Mouse (Mus musculus): Measurements from ENCODE around the gene Kcnip4.

Gene Kcnip4

GRCm38 (mm10) chr5:48989145-48989659 lies 535.5 kb downstream of the Kcnip4 start:
- ATAC-seq (ENCODE audit: insufficient number of reproducible peaks, low FRiP score, low TSS enrichment) = no peak

- ATAC-seq (ENCODE audit: insufficient number of reproducible peaks, low FRiP score, low TSS enrichment) = no peak
These were observed 582.2 kb downstream of the Kcnip4 start for GRCm38 (mm10) chr5:48942378-48943088.

GRCm38 (mm10) chr5:48931881-48932280 lies 592.8 kb downstream of the Kcnip4 start:
- no peak for ATAC-seq (ENCODE audit: insufficient number of reproducible peaks, low FRiP score, low TSS enrichment)

- ATAC-seq (ENCODE audit: insufficient number of reproducible peaks, low FRiP score, low TSS enrichment) = no peak
These were observed 634.5 kb downstream of the Kcnip4 start for GRCm38 (mm10) chr5:48890216-48890615.

- peak; percentile 72 for ATAC-seq (ENCODE audit: insufficient number of reproducible peaks, low FRiP score, low TSS enrichment)
These were observed 635.1 kb downstream of the Kcnip4 start for GRCm38 (mm10) chr5:48889395-48890194.

GRCm38 (mm10) chr5:48878081-48878480 lies 646.6 kb downstream of the Kcnip4 start:
- ATAC-seq (ENCODE audit: insufficient number of reproducible peaks, low FRiP score, low TSS enrichment) = no peak

GRCm38 (mm10) chr5:48864268-48864967 lies 660.3 kb downstream of the Kcnip4 start:
- ATAC-seq (ENCODE audit: insufficient number of reproducible peaks, low FRiP score, low TSS enrichment) = no peak

GRCm38 (mm10) chr5:48840971-48841370 lies 683.7 kb downstream of the Kcnip4 start:
- no peak for ATAC-seq (ENCODE audit: insufficient number of reproducible peaks, low FRiP score, low TSS enrichment)

GRCm38 (mm10) chr5:48795526-48795925 lies 729.2 kb downstream of the Kcnip4 start:
- ATAC-seq (ENCODE audit: insufficient number of reproducible peaks, low FRiP score, low TSS enrichment) = no peak

GRCm38 (mm10) chr5:48779376-48779775 lies 745.3 kb downstream of the Kcnip4 start:
- peak; percentile 68 for ATAC-seq (ENCODE audit: insufficient number of reproducible peaks, low FRiP score, low TSS enrichment)

GRCm38 (mm10) chr5:48748613-48749012 lies 776.1 kb downstream of the Kcnip4 start:
- no peak for ATAC-seq (ENCODE audit: insufficient number of reproducible peaks, low FRiP score, low TSS enrichment)

- no peak for ATAC-seq (ENCODE audit: insufficient number of reproducible peaks, low FRiP score, low TSS enrichment)
These were observed 787.1 kb downstream of the Kcnip4 start for GRCm38 (mm10) chr5:48737640-48738039.

GRCm38 (mm10) chr5:48718166-48718565 lies 806.5 kb downstream of the Kcnip4 start:
- 0 out of 2 replicates have a peak, but pooled peaks have one; percentile 26 for ATAC-seq (ENCODE audit: insufficient number of reproducible peaks, low FRiP score, low TSS enrichment)

GRCm38 (mm10) chr5:48705997-48706396 lies 818.7 kb downstream of the Kcnip4 start:
- ATAC-seq (ENCODE audit: insufficient number of reproducible peaks, low FRiP score, low TSS enrichment) = no peak

- ATAC-seq (ENCODE audit: insufficient number of reproducible peaks, low FRiP score, low TSS enrichment) = no peak
These were observed 837.6 kb downstream of the Kcnip4 start for GRCm38 (mm10) chr5:48687068-48687467.

- ATAC-seq (ENCODE audit: insufficient number of reproducible peaks, low FRiP score, low TSS enrichment) = no peak
These were observed 844.7 kb downstream of the Kcnip4 start for GRCm38 (mm10) chr5:48679733-48680595.

- ATAC-seq (ENCODE audit: insufficient number of reproducible peaks, low FRiP score, low TSS enrichment) = no peak
These were observed 862.2 kb downstream of the Kcnip4 start for GRCm38 (mm10) chr5:48662504-48662903.

GRCm38 (mm10) chr5:48659975-48660374 lies 864.7 kb downstream of the Kcnip4 start:
- no peak for ATAC-seq (ENCODE audit: insufficient number of reproducible peaks, low FRiP score, low TSS enrichment)

GRCm38 (mm10) chr5:48650496-48650895 lies 874.2 kb downstream of the Kcnip4 start:
- ATAC-seq (ENCODE audit: insufficient number of reproducible peaks, low FRiP score, low TSS enrichment) = no peak

- no peak for ATAC-seq (ENCODE audit: insufficient number of reproducible peaks, low FRiP score, low TSS enrichment)
These were observed 888.0 kb downstream of the Kcnip4 start for GRCm38 (mm10) chr5:48636675-48637074.

All from cerebellum, adult (tissue).